Mouse (Mus musculus) gastrocnemius, postnatal 10 days (tissue): ENCODE data around the gene Col23a1. TPM values are rescaled to one million over a fixed set of nuclear protein-coding genes. Genes with fewer than 3 reads are reported as not detected.

Experiments
- DNase-seq: peaks from one replicate; pipeline ENCODE4 v3.0.0; 2021; ENCODE audit warnings: mixed read lengths
- long read RNA-seq, 2 experiments: library from polyadenylated mRNA; stranded (forward); transcript quantifications; one replicate each; pipeline ENCODE4 v2.0.0; 2021
- total RNA-seq, 2 experiments: library from RNA; stranded (reverse); gene quantifications; 2 replicates each; pipeline ENCODE4 v1.2.3; 2021

Col23a1 gene
- total RNA-seq = 10 to 100 TPM; 12.0 to 15.2 TPM
- long read RNA-seq, experiment 1, partial matches to known transcripts = 4 of 8 reads
- long read RNA-seq, experiment 1, other reads (novel, unspliced or antisense) = 4 of 8 reads
- long read RNA-seq, experiment 2, partial matches to known transcripts = 2 of 5 reads
- long read RNA-seq, experiment 2, other reads (novel, unspliced or antisense) = 3 of 5 reads

GRCm38 (mm10) chr11:51289564-51290041 is at the start of gene Col23a1:
TSS of gene Col23a1 (plus strand) at chr11:51289920.
- peak; percentile 76 for DNase-seq

- DNase-seq = no peak
These were observed 46.8 kb upstream of the Col23a1 start for GRCm38 (mm10) chr11:51242897-51243296.

GRCm38 (mm10) chr11:51257006-51257405 is 32.7 kb upstream of the Col23a1 start:
- no peak for DNase-seq

- DNase-seq = no peak
These were observed 28.0 kb upstream of the Col23a1 start, which contains the start of gene Clk4 for GRCm38 (mm10) chr11:51261680-51262219. TSS of gene Clk4 (plus strand) at chr11:51261730.

- peak; percentile 98 for DNase-seq
These were observed 27.1 kb upstream of the Col23a1 start, which contains the start of gene BC049762 for GRCm38 (mm10) chr11:51262342-51263285. TSS of gene BC049762 (minus strand) at chr11:51263046.

GRCm38 (mm10) chr11:51263286-51263831 is 26.4 kb upstream of the Col23a1 start:
- peak; percentile 71 for DNase-seq

- DNase-seq = no peak
These were observed 25.4 kb upstream of the Col23a1 start for GRCm38 (mm10) chr11:51264352-51264751.

- DNase-seq = no peak
These were observed 24.4 kb upstream of the Col23a1 start for GRCm38 (mm10) chr11:51265326-51265725.

GRCm38 (mm10) chr11:51274418-51274817 is 15.3 kb upstream of the Col23a1 start:
- DNase-seq = no peak

GRCm38 (mm10) chr11:51290066-51290955 is 591 bp downstream of the Col23a1 start:
- DNase-seq = peak; percentile 66

- no peak for DNase-seq
These were observed 4.3 kb downstream of the Col23a1 start for GRCm38 (mm10) chr11:51293956-51294530.

- DNase-seq = no peak
These were observed 6.0 kb downstream of the Col23a1 start for GRCm38 (mm10) chr11:51295742-51296141.

GRCm38 (mm10) chr11:51298691-51299090 is 9.0 kb downstream of the Col23a1 start:
- no peak for DNase-seq

- no peak for DNase-seq
These were observed 12.7 kb downstream of the Col23a1 start for GRCm38 (mm10) chr11:51302396-51302795.

GRCm38 (mm10) chr11:51303981-51304553 is 14.3 kb downstream of the Col23a1 start:
- no peak for DNase-seq

GRCm38 (mm10) chr11:51308306-51308705 is 18.6 kb downstream of the Col23a1 start:
- DNase-seq = no peak

GRCm38 (mm10) chr11:51311846-51312245 is 22.1 kb downstream of the Col23a1 start:
- no peak for DNase-seq

- no peak for DNase-seq
These were observed 26.5 kb downstream of the Col23a1 start for GRCm38 (mm10) chr11:51315991-51316810.

- no peak for DNase-seq
These were observed 30.9 kb downstream of the Col23a1 start for GRCm38 (mm10) chr11:51320609-51321008.

GRCm38 (mm10) chr11:51326908-51327307 is 37.2 kb downstream of the Col23a1 start:
- DNase-seq = no peak
